Mouse (Mus musculus) frontal cortex, postnatal 14 days (tissue): ENCODE results near the gene Rnf114.

ENCODE experiments used
- DNase-seq, 2 experiments: peaks; one replicate each; pipeline ENCODE4 v3.0.0; 2022; ENCODE audit warnings: low spot score in 2 of 2

The Rnf114 gene

DNA sequence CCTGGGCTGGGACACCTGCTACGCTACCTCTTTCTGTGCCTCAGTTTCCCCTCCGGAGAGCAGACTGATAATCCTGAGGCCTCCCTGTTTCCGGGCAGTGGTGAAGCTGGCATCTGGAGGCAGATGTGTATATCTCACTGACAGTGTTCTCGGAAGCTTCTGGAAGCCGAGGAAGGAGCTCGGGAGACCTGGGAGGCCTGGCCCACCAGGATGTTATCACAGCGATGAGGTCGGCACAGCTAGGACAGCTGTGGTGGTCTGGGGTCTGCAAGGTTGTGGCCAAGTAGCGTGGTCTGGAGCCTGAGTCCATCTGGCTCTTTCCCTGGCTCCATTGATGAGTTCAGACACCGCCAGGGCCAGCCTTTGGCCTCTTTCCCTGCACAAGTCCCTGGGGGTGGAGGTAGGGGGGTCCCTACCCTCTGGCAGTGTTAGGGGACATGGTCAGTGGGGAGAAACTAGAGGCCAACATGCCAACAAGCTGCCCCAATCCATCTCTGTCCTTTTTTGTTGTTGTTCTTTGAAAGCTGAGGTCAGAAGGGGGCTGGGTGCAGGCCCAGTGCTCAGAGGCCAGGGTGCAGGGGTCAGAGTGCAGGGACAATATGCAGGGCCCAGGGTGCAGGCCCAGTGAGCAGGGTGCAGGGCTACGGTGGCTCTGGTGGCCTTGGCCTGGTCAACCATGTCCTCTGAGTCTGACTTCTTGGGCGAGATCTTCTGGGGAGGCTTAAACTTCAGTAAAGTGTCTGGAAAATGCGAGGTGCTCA lies 72.3 kb downstream of the Rnf114 start:
- no peak for DNase-seq

DNA sequence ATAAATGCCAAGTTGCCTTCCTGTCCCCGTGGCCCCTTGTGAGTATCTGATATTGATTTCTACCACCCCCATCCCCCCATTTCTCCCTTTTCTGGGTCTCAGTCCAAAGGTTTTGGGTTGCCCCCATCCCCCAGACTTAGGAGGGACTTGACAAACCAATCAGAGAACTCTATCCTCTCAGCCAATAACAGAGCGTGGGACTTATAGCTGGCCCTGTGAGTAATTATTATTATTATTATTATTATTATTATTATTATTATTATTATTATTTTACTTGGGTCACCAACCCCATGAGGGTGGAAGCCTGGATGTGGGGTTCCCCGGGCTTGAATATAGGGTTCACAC lies 72.8 kb downstream of the Rnf114 start:
- DNase-seq, result no peak

DNA sequence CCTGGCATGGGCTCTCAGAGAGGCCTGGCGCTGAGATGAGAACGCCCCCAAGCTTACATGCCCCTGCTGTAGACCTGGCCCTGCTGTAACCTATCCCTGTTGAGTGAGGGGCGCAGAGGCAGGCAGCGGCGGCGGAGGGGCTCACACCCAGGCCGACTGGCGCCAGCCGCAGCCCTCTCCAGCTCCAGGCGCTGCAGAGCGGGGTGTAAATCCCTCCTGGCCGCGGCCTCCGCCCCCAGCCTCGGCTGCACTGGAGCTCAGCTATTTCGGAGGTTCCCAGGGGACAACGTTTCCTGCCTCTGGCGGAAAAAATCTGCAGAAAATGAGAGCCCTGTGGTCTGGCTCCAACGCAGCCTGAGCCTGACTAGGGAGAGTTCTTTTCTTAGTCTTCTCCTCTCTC lies 73.2 kb downstream of the Rnf114 start:
- no peak for DNase-seq
